Mouse (Mus musculus) liver, postnatal 0 days (tissue): Measurements from ENCODE around the gene Tmcc3.

Experiments
- CTCF ChIP-seq: sonication (generic); IDR thresholded peaks from 2 replicates; pipeline ENCODE4 v1.5.1; 2016; ENCODE audit warnings: antibody characterized with exemption, low read depth
- EP300 ChIP-seq: IDR thresholded peaks from 2 replicates; pipeline ENCODE4 v1.6.1; 2016; ENCODE audit warnings: antibody characterized with exemption, low read depth, mild to moderate bottlenecking

GRCm38 (mm10) chr10:94515179-94515545, 203.4 kb downstream of the Tmcc3 start:
- peak; percentile 58 for TF ChIP-seq CTCF
- TF ChIP-seq EP300: no peak
